Mouse (Mus musculus) B cell, adult 2 months (primary cell): Measurements from ENCODE around the gene Psmd5.
A peak's percentile ranks its signal among the peaks of the same experiment; 100 is the strongest.

Source experiments
- DNase-seq, 2 experiments: peaks; one replicate each; pipeline ENCODE4 v3.0.0; 2022

The Psmd5 gene

GRCm38 (mm10) chr2:34874816-34875345 lies at the start of gene Psmd5:
Gene Psmd5, minus strand, starts transcription at chr2:34874968.
- DNase-seq, result no peak

GRCm38 (mm10) chr2:34922729-34923128 lies 48.0 kb upstream of the Psmd5 start:
- DNase-seq, result no peak

- DNase-seq, result peak in 1 of 2 experiments; percentile 43
Observed at GRCm38 (mm10) chr2:34920144-34920543, 45.4 kb upstream of the Psmd5 start.

GRCm38 (mm10) chr2:34915103-34915502 lies 40.3 kb upstream of the Psmd5 start:
- DNase-seq, result no peak

GRCm38 (mm10) chr2:34914823-34915082 lies 40.0 kb upstream of the Psmd5 start:
- no peak for DNase-seq

- DNase-seq, result peak; percentile 63 to 64
Observed at GRCm38 (mm10) chr2:34914069-34914822, 39.5 kb upstream of the Psmd5 start.

GRCm38 (mm10) chr2:34913218-34914068 lies 38.7 kb upstream of the Psmd5 start, which contains the start of gene Phf19:
Gene Phf19, minus strand, starts transcription at chr2:34914026.
- peak; percentile 76 to 77 for DNase-seq

GRCm38 (mm10) chr2:34912613-34913012 lies 37.8 kb upstream of the Psmd5 start:
- DNase-seq, result no peak

- DNase-seq, result no peak
Observed at GRCm38 (mm10) chr2:34911871-34912270, 37.1 kb upstream of the Psmd5 start.

- DNase-seq, result no peak
Observed at GRCm38 (mm10) chr2:34909719-34910118, 35.0 kb upstream of the Psmd5 start.

- peak; percentile 84 to 87 for DNase-seq
Observed at GRCm38 (mm10) chr2:34906861-34907604, 32.3 kb upstream of the Psmd5 start.

GRCm38 (mm10) chr2:34906426-34906825 lies 31.7 kb upstream of the Psmd5 start:
- no peak for DNase-seq

GRCm38 (mm10) chr2:34904849-34905542 lies 30.2 kb upstream of the Psmd5 start:
- peak; percentile 98 to 99 for DNase-seq

- DNase-seq, result no peak
Observed at GRCm38 (mm10) chr2:34903652-34904405, 29.1 kb upstream of the Psmd5 start.

- no peak for DNase-seq
Observed at GRCm38 (mm10) chr2:34903191-34903590, 28.4 kb upstream of the Psmd5 start.

- no peak for DNase-seq
Observed at GRCm38 (mm10) chr2:34902731-34903130, 28.0 kb upstream of the Psmd5 start.

- DNase-seq, result no peak
Observed at GRCm38 (mm10) chr2:34901726-34902125, 27.0 kb upstream of the Psmd5 start.

- no peak for DNase-seq
Observed at GRCm38 (mm10) chr2:34900412-34900811, 25.6 kb upstream of the Psmd5 start.

GRCm38 (mm10) chr2:34899682-34900081 lies 24.9 kb upstream of the Psmd5 start:
- DNase-seq, result no peak

GRCm38 (mm10) chr2:34897820-34898219 lies 23.1 kb upstream of the Psmd5 start:
- peak; percentile 64 to 69 for DNase-seq

- DNase-seq, result no peak
Observed at GRCm38 (mm10) chr2:34896821-34897460, 22.2 kb upstream of the Psmd5 start.
